Mouse (Mus musculus) lung, embryonic 16.5 days (tissue): ENCODE measurements around the gene Cntfr. TPM values are rescaled to one million over a fixed set of nuclear protein-coding genes. Genes with fewer than 3 reads are reported as not detected.
A peak's percentile ranks its signal among the peaks of the same experiment; 100 is the strongest.

Experiments used
- ATAC-seq: fragments of 200-750 bp; cut with Nextera tagmentation; 2 replicates; pipeline ENCODE4 v1.8.0; 2017; ENCODE audit warnings: low read depth, mild to moderate bottlenecking, moderate library complexity
- H3K27ac ChIP-seq: fragments of 300-500 bp; sonication (generic); 2 replicates; pipeline ENCODE4 v1.5.1; 2014; ENCODE audit warnings: mild to moderate bottlenecking, control low read depth, low read length
- H3K27me3 ChIP-seq: fragments of 300-500 bp; sonication (generic); 2 replicates; pipeline ENCODE4 v1.6.1; 2014; ENCODE audit warnings: low read depth, low read length, mixed read lengths; ENCODE audit not compliant: control insufficient read depth, insufficient read depth
- H3K36me3 ChIP-seq: fragments of 300-500 bp; sonication (generic); 2 replicates; pipeline ENCODE4 v1.6.1; 2014; ENCODE audit warnings: low read length; ENCODE audit not compliant: control insufficient read depth, insufficient read depth
- H3K4me1 ChIP-seq: fragments of 300-500 bp; sonication (generic); replicated peaks from 2 replicates; pipeline ENCODE4 v1.6.1; 2014; ENCODE audit warnings: low read length, mixed read lengths; ENCODE audit not compliant: control insufficient read depth, insufficient read depth
- H3K4me2 ChIP-seq: fragments of 300-500 bp; sonication (generic); 2 replicates; pipeline ENCODE4 v1.6.1; 2014; ENCODE audit warnings: low read depth, low read length, control low read depth
- H3K4me3 ChIP-seq: fragments of 300-500 bp; sonication (generic); 2 replicates; pipeline ENCODE4 v1.5.1; 2014; ENCODE audit warnings: mild to moderate bottlenecking, low read length, control low read depth
- H3K9ac ChIP-seq: fragments of 300-500 bp; sonication (generic); 2 replicates; pipeline ENCODE4 v1.6.1; 2014; ENCODE audit warnings: low read length, control low read depth
- H3K9me3 ChIP-seq: fragments of 300-500 bp; sonication (generic); 2 replicates; pipeline ENCODE4 v1.6.1; 2016; ENCODE audit warnings: low read length; ENCODE audit not compliant: control insufficient read depth
- WGBS: fragments of 180-500 bp; shearing (Covaris S2); extraction: QIAGEN DNeasy Blood & Tissue Kit; methylation state at CpG from one replicate; pipeline ENCODE4 v1.1.7; 2014; 5-methylcytosine and 5-hydroxymethylcytosine counted together
- polyA plus RNA-seq: library from polyadenylated mRNA; unstranded; fragments of >200 nt; fragmentation: Nextera tagmentation; extraction: Ambion mirVana; gene quantifications from 2 replicates; pipeline ENCODE4 v1.2.1, GENCODE M21; 2015

Cntfr gene
- polyA plus RNA-seq, 1 experiment from 2014 or later: 8.4 TPM

DNA sequence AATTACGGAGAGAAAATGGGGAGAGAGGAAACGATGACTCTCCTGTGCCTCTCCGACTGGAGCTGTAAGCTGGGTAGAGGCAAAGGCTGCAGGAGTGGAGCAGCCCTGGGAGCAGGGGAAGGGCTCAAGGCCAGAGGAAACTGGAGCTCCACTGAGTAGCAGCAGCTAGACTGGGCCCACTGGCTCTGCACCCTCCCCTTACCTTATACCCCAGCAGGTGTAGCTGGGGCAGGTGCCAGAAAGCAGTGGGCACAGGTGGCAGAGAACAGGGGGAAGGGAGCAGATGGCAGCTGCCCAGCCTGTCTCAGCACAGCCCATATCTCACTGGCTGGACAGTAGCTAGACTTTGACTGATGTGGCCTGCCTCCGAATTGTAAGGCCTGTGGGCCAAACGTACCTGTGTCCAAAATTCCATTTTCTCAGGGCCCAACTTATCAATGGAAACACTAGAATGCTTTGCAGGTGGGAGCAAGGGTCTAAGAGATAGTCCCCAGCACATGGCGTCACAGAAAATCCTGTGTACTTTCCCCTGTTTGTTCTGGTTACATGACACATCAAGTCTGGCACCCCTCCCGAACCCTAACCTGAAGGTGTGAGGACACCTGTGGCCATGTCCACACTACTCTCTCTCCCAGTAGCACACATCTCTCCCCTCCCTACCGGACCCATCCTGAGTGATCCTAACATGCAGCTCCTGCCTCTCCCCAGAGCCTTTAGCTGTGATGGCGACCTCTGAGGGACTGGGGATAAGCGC lies 59.8 kb downstream of the Cntfr start:
- WGBS: 71% methylated on average over 10 of the region's 10 CpGs
- no peaks in the 10 kb centered on the region for H3K9me3 ChIP-seq
- H3K36me3 ChIP-seq: no peaks in the 10 kb centered on the region

DNA sequence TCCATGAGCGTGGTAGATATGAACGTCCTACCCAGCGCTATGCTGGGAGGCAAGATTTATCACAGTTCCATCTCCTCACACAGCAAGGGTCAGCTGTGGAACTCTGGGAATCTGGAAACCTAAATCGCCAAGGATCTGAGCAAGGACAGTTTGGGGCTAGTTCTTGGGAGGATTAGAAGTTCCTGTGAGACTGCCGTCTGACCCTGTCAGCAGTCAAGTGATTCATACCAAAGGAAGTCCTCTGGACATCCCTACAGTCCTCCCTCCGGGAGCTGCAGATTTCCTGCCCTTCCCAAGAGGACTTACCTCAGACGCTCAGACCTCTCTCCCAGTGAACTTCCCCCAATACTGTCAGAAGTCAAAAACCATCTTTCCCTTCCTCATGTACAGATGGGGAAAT lies 60.5 kb downstream of the Cntfr start:
- Histone ChIP-seq H3K9ac (no peak overlapping the region), H3K27ac (peak overlapping the region; percentile 32; the same call in 1 of the 2 replicates), H3K4me2 (no peak overlapping the region), H3K27me3 (peaks cover 6% of the 10 kb centered on the region; the same call in 1 of the 2 replicates), H3K36me3 (no peaks in the 10 kb centered on the region), H3K4me1 (peaks cover 14% of the 10 kb centered on the region), H3K4me3 (no peak overlapping the region), H3K9me3 (no peaks in the 10 kb centered on the region)
- no peak for ATAC-seq
- 33% methylated on average over 7 of the region's 7 CpGs for WGBS

More for the DNA sequence above, 59.8 kb downstream of the Cntfr start:
- Histone ChIP-seq H3K4me1 (peaks cover 7% of the 10 kb centered on the region), H3K9ac (no peak overlapping the region), H3K27me3 (peaks cover 6% of the 10 kb centered on the region; the same call in 1 of the 2 replicates), H3K27ac (peak overlapping the region; percentile 32; the same call in 1 of the 2 replicates), H3K4me3 (no peak overlapping the region), H3K4me2 (no peak overlapping the region)
- no peak for ATAC-seq

- Histone ChIP-seq H3K4me1 (peaks cover 18% of the 10 kb centered on the region), H3K4me2 (no peak overlapping the region), H3K27ac (no peak overlapping the region), H3K9me3 (no peaks in the 10 kb centered on the region), H3K27me3 (peaks cover 6% of the 10 kb centered on the region; the same call in 1 of the 2 replicates), H3K4me3 (no peak overlapping the region), H3K9ac (no peak overlapping the region), H3K36me3 (no peaks in the 10 kb centered on the region)
- 65% methylated on average over 2 of the region's 2 CpGs for WGBS
- no peak for ATAC-seq
Observed at GRCm38 (mm10) chr4:41635906-41636305, 61.0 kb downstream of the Cntfr start.

- WGBS: 67% methylated on average over 8 of the region's 8 CpGs
- peaks cover 24% of the 10 kb centered on the region for H3K4me1 ChIP-seq
- no peak overlapping the region for H3K4me3 ChIP-seq
- H3K9me3 ChIP-seq: no peaks in the 10 kb centered on the region
- H3K36me3 ChIP-seq: no peaks in the 10 kb centered on the region
- no peak overlapping the region for H3K4me2 ChIP-seq
- no peak overlapping the region for H3K27ac ChIP-seq
- H3K27me3 ChIP-seq: peaks cover 6% of the 10 kb centered on the region; the same call in 1 of the 2 replicates
- no peak overlapping the region for H3K9ac ChIP-seq
- no peak for ATAC-seq
Observed at GRCm38 (mm10) chr4:41635224-41635623, 61.7 kb downstream of the Cntfr start.

GRCm38 (mm10) chr4:41634631-41635030 lies 62.3 kb downstream of the Cntfr start:
- H3K27me3 ChIP-seq: peaks cover 6% of the 10 kb centered on the region; the same call in 1 of the 2 replicates
- H3K4me2 ChIP-seq: no peak overlapping the region
- H3K4me3 ChIP-seq: no peak overlapping the region
- no peak overlapping the region for H3K27ac ChIP-seq
- no peak overlapping the region for H3K9ac ChIP-seq
- ATAC-seq: no peak
- H3K36me3 ChIP-seq: no peaks in the 10 kb centered on the region
- H3K9me3 ChIP-seq: no peaks in the 10 kb centered on the region
- 93% methylated on average over 8 of the region's 8 CpGs for WGBS
- peaks cover 25% of the 10 kb centered on the region for H3K4me1 ChIP-seq

- peaks cover 31% of the 10 kb centered on the region for H3K4me1 ChIP-seq
- no peak for ATAC-seq
Observed at GRCm38 (mm10) chr4:41633001-41633400, 63.9 kb downstream of the Cntfr start.

GRCm38 (mm10) chr4:41631390-41631789 lies 65.5 kb downstream of the Cntfr start:
- no peaks in the 10 kb centered on the region for H3K36me3 ChIP-seq
- H3K4me1 ChIP-seq: peaks cover 34% of the 10 kb centered on the region
- peak overlapping the region; percentile 49; the same call in 1 of the 2 replicates for H3K27ac ChIP-seq
- WGBS: 6% methylated on average over 11 of the region's 11 CpGs
- no peaks in the 10 kb centered on the region for H3K9me3 ChIP-seq
- peak; percentile 11; the same call in 1 of the 2 replicates for ATAC-seq
- H3K4me2 ChIP-seq: peak overlapping the region; percentile 16; the same call in 1 of the 2 replicates
- no peaks in the 10 kb centered on the region; the same call in 1 of the 2 replicates for H3K27me3 ChIP-seq
- H3K9ac ChIP-seq: peak overlapping the region; percentile 44; the same call in 1 of the 2 replicates
- no peak overlapping the region for H3K4me3 ChIP-seq

More at GRCm38 (mm10) chr4:41633001-41633400, 63.9 kb downstream of the Cntfr start:
- Histone ChIP-seq H3K36me3 (no peaks in the 10 kb centered on the region), H3K27ac (no peak overlapping the region), H3K9ac (no peak overlapping the region), H3K27me3 (no peaks in the 10 kb centered on the region; the same call in 1 of the 2 replicates), H3K4me2 (no peak overlapping the region), H3K4me3 (no peak overlapping the region), H3K9me3 (no peaks in the 10 kb centered on the region)
- WGBS: 54% methylated on average over 9 of the region's 9 CpGs

DNA sequence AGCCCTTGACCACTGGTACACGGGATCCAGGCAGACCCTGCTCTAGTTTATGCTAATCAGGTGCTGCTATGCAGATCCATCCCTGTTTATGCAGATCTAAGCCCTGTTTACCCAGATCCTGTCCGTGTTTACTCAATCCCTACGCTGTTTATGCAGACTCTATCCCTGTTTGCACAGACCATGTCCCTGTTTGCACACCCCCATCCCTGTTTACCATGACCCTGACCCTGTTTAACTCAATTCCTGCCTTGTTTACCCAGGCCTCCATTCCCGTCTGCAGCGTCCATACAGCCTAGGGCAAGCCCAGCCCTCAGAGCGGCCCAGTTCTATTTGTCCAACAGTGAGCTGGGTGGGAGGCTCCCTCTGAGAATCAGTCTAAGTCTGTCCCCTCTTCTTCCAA lies 66.7 kb downstream of the Cntfr start:
- no peaks in the 10 kb centered on the region; the same call in 1 of the 2 replicates for H3K27me3 ChIP-seq
- 25% methylated on average over 6 of the region's 6 CpGs for WGBS
- H3K4me2 ChIP-seq: no peak overlapping the region
- peaks cover 34% of the 10 kb centered on the region for H3K4me1 ChIP-seq
- no peak overlapping the region for H3K9ac ChIP-seq
- 0 out of 2 replicates have a peak overlapping the region, but pooled peaks have one; percentile 29 for H3K27ac ChIP-seq
- H3K4me3 ChIP-seq: no peak overlapping the region
- 0 out of 2 replicates have a peak, but pooled peaks have one; percentile 16 for ATAC-seq
- H3K36me3 ChIP-seq: no peaks in the 10 kb centered on the region
- no peaks in the 10 kb centered on the region for H3K9me3 ChIP-seq

DNA sequence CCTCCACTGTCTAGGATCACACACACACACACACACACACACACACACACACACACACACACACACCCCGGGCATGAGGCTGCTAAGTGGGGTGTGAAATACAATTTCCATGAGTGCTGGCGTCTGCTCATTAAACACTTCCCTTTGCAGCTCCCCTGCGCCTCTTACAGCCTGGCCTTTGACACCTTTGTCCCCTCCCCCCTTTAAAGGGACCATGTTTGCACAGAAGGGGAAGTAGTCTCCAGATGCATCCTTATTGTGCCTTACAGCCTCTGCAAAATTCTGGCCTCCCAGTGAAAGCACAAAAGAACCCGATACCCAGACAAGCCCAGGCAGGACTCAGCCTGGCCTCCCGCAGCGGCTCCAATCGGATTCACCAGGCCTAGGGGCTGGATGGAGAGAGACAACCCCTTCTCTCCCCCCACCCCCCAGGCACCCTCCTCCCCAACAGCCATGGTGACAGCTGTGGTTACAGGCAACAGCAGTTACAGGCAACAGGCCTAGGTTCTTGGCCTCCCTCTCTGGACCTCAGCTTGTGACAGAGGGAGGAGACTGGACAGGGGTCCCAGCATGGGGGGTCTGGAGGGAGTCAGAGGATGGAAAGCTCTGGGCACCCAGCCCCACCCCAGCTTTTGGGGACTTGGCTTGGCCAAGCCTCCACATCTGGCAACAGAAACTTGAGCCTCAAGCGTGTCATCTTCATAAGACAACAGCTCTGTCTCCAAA lies 68.5 kb downstream of the Cntfr start:
- 9% methylated on average over 8 of the region's 8 CpGs for WGBS
- peaks cover 34% of the 10 kb centered on the region for H3K4me1 ChIP-seq

More for the DNA sequence above, 68.5 kb downstream of the Cntfr start:
- peak; percentile 87 for ATAC-seq
- Histone ChIP-seq H3K4me3 (no peak overlapping the region), H3K36me3 (no peaks in the 10 kb centered on the region), H3K27me3 (no peaks in the 10 kb centered on the region; the same call in 1 of the 2 replicates), H3K27ac (peak overlapping the region; percentile 75), H3K9ac (peak overlapping the region; percentile 43; the same call in 1 of the 2 replicates), H3K4me2 (0 out of 2 replicates have a peak overlapping the region, but pooled peaks have one; percentile 7), H3K9me3 (no peaks in the 10 kb centered on the region)
